Mouse (Mus musculus) bone marrow, adult 2 months (tissue): Measurements from ENCODE around the gene Znhit3.

ENCODE experiments used
- CTCF ChIP-seq: fragments of 200-500 bp; IDR thresholded peaks from 2 replicates; pipeline ENCODE4 v1.5.1; 2011; ENCODE audit warnings: low read length, control low read depth; ENCODE audit not compliant: control insufficient read depth, insufficient read depth
- POLR2A ChIP-seq: fragments of 200-500 bp; IDR thresholded peaks from 2 replicates; pipeline ENCODE4 v1.6.1; 2011; ENCODE audit warnings: low read depth, mild to moderate bottlenecking, control low read depth, low read length, borderline replicate concordance; ENCODE audit not compliant: control insufficient read depth

DNA sequence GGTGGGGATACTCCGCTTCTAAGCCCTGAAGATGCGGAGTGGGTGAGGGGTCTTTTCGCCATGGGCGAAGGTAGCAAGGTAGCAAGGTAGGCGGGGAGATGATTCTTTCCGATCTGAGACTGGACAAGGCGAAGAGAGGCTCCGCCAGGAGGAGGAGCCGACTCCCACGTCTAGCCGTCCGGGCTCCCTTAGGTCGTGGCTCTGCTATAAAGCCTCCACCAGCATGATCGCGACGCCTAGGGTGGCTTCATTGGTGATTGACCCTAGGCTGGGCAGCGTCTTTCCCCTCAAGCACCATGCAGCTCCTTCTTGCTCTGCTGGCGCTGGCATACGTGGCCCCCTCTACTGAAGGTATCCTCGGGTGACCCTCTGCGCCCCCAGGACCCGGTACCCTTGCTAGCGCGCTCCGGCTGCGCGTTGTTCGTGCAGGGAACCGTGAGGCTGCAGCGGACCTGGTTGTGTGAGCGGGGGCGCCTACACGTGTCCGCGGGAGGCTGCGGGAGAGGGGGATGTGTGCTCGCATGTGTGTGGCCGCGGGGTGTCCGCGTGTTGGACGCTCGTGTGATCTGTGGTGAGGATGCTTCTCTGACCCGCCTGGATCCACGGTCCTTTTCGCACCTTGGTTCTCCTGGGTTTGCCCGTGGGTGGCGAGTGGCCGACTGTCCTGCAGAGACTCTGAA is 41.6 kb upstream of the Znhit3 start, which contains the start of gene Car4:
- TF ChIP-seq CTCF: no peak
- no peak for TF ChIP-seq POLR2A
